Mouse (Mus musculus) kidney, adult 2 months (tissue): Measurements from ENCODE around the gene Gm13285. TPM values are rescaled to one million over a fixed set of nuclear protein-coding genes. Genes with fewer than 3 reads are reported as not detected.
A peak's percentile ranks its signal among the peaks of the same experiment; 100 is the strongest.
"Not testable (repeated sequence)": the region's sequence is repeated elsewhere in the genome, so short reads cannot be mapped to it uniquely, and the experiment has no call there.

Experiments
- DNase-seq: peaks from one replicate; pipeline ENCODE4 v3.0.0; 2021
- H3K27ac ChIP-seq: fragments of 200-500 bp; 2 replicates; pipeline ENCODE4 v1.5.1; 2012; ENCODE audit warnings: low read depth, low read length, control low read depth, inconsistent platforms; ENCODE audit not compliant: insufficient read depth
- H3K27me3 ChIP-seq: fragments of 200-500 bp; replicated peaks from 2 replicates; pipeline ENCODE4 v1.6.1; 2012; ENCODE audit warnings: mild to moderate bottlenecking, moderate library complexity, low read length, inconsistent platforms; ENCODE audit not compliant: control insufficient read depth, insufficient read depth
- H3K36me3 ChIP-seq: fragments of 200-500 bp; 2 replicates; pipeline ENCODE4 v1.6.1; 2012; ENCODE audit warnings: mild to moderate bottlenecking, moderate library complexity, low read length, inconsistent platforms; ENCODE audit not compliant: control insufficient read depth, insufficient read depth
- H3K4me1 ChIP-seq: fragments of 200-500 bp; 2 replicates; pipeline ENCODE4 v1.6.1; 2011; ENCODE audit warnings: low read length; ENCODE audit not compliant: control insufficient read depth, insufficient read depth
- H3K4me3 ChIP-seq: fragments of 200-500 bp; 2 replicates; pipeline ENCODE4 v1.5.1; 2011; ENCODE audit warnings: mild to moderate bottlenecking, low read depth, low read length, control low read depth; ENCODE audit not compliant: insufficient read depth
- CTCF ChIP-seq: fragments of 200-500 bp; conservative IDR thresholded peaks from 2 replicates; pipeline ENCODE4 v1.5.1; 2011; ENCODE audit warnings: low read depth, mild to moderate bottlenecking, control low read depth, low read length, moderate library complexity, mixed read lengths; ENCODE audit not compliant: insufficient read depth, insufficient read length
- POLR2A ChIP-seq: fragments of 200-500 bp; IDR thresholded peaks from one replicate; pipeline ENCODE4 v1.6.1; 2011; ENCODE audit warnings: low read depth, low read length, control low read depth
- WGBS: fragments of 180-500 bp; shearing (Covaris S2); methylation state at CpG from one replicate; pipeline ENCODE4 v1.1.7; 2018; 5-methylcytosine and 5-hydroxymethylcytosine counted together
- polyA plus RNA-seq: library from polyadenylated mRNA; depleted of rRNA; stranded (reverse); fragments of >200 nt; gene quantifications from 2 replicates; pipeline ENCODE4 v1.2.3, GENCODE M21; 2012

The Gm13285 gene
- polyA plus RNA-seq, 1 experiment, result not detected

DNA sequence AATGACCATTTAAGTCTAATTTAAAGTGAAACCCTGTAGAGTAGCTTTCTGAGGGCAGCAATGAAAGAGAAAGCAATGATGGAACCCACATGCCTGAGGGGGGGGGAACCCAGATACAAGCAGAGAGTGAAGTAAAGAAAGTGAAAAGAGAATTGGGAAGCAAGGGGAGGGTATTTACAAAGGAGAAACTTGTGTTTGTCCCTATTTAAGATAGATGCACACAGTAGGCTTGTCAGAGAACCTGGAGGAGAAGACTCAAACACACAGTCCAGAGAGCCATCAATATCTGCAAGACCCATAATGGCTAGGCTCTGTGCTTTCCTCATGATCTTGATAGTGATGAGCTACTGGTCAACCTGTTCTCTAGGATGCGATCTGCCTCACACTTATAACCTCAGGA, 20.2 kb downstream of the Gm13285 start, which contains the start of gene Ifna11:
Gene Ifna11, plus strand, starts transcription at position 301 of the 400 bp plus-strand sequence.
- no peak for DNase-seq
- Histone ChIP-seq H3K36me3 (no peaks in the 10 kb centered on the region), H3K4me3 (no peak within 1 kb of the TSS), H3K4me1 (no peaks in the 10 kb centered on the region), H3K27ac (no peak within 1 kb of the TSS), H3K27me3 (no peaks in the 10 kb centered on the region)
- TF ChIP-seq CTCF (no peak), POLR2A (no peak)
- 76% methylated on average over 1 of the region's 1 CpGs for WGBS

DNA sequence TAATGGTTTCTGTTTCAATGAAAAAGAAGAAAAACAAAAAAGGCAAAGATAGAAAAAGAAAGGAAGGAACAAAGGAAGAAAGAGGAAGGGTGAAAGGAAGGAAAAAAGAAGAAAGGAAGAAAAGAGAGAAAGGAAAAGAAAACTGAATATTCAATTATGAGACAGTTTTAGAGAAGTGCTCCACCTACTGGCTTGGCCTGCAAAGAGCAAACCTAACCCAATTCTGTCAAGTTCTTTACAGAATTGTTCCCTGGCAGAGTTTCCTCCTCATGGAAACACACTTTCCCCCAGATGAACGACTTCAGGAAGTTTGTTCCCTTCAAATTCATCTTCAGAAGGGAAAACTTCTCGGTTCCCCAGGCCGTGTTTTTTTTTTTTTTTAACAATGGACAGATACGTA, 23.5 kb downstream of the Gm13285 start:
- no peak overlapping the region for H3K4me3 ChIP-seq
- no peak overlapping the region for H3K27ac ChIP-seq
- no peaks in the 10 kb centered on the region for H3K36me3 ChIP-seq
- 26% methylated on average over 4 of the region's 4 CpGs for WGBS
- TF ChIP-seq CTCF, result no peak
- no peak for TF ChIP-seq POLR2A
- no peaks in the 10 kb centered on the region for H3K27me3 ChIP-seq
- DNase-seq, result peak; percentile 9
- H3K4me1 ChIP-seq, result no peaks in the 10 kb centered on the region

DNA sequence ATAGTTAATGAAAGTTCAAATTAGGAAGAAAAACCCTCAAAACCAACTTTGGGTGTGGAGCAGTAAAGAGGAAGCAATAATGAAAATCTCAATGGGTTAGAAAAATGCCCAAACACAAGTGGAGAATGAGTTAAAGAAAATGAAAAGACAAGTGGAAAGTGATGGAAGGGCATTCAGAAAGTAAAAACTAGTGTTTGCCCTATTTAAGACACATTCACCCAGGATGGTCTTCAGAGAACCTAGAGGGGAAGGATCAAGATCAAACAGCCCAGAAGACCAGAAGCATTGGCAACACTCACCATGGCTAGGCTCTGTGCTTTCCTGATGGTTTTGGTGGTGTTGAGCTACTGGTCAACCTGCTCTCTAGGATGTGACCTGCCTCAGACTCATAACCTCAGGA, 27.7 kb downstream of the Gm13285 start, which contains the start of gene Ifna6:
Gene Ifna6, plus strand, starts transcription at position 301 of the 400 bp plus-strand sequence.
- DNase-seq, H3K27me3 ChIP-seq, H3K4me1 ChIP-seq, H3K4me3 ChIP-seq, H3K27ac ChIP-seq, H3K36me3 ChIP-seq: not testable (repeated sequence)

DNA sequence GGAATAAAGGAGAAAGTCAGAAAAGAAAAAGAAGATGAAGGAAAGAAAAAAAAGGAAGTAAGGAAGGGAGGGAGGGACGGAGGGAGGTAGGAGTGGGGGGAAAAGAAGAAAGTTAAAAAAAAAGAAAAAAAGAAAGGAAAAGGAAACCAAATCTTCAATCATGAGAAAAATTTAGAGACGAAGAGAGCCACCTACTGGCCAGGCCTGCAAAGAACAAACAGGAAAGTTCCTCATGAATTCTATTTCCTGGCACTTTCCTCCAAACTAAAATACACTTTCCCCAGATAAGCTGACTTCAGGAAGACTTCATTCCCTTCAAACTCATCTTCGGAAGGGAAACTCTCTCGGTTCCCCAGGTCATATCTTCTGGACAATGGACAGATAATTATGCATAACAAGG, 31.1 kb downstream of the Gm13285 start:
- Histone ChIP-seq H3K36me3 (no peaks in the 10 kb centered on the region), H3K27ac (no peak overlapping the region), H3K27me3 (no peaks in the 10 kb centered on the region), H3K4me1 (no peaks in the 10 kb centered on the region), H3K4me3 (no peak overlapping the region)
- TF ChIP-seq POLR2A (no peak), CTCF (0 out of 2 replicates have a peak, but pooled peaks have one; percentile 7)
- peak; percentile 27 for DNase-seq
- WGBS, result 16% methylated on average over 4 of the region's 4 CpGs

DNA sequence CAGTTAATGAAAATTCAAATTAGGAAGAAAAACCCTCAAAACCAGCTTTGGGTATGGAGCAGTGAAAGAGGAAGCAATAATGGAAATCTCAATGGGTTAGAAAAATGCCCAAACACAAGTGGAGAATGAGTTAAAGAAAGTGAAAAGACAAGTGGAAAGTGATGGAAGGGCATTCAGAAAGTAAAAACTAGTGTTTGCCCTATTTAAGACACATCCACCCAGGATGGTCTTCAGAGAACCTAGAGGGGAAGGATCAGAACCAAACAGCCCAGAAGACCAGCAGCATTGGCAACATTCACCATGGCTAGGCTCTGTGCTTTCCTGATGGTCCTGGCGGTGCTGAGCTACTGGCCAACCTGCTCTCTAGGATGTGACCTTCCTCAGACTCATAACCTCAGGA, 35.8 kb downstream of the Gm13285 start, which contains the start of gene Ifna5:
Gene Ifna5, plus strand, starts transcription at position 301 of the 400 bp plus-strand sequence.
- not testable (repeated sequence) for DNase-seq, H3K4me3 ChIP-seq, H3K27ac ChIP-seq, H3K27me3 ChIP-seq, H3K4me1 ChIP-seq, H3K36me3 ChIP-seq
- WGBS, result 83% methylated on average over 1 of the region's 1 CpGs

DNA sequence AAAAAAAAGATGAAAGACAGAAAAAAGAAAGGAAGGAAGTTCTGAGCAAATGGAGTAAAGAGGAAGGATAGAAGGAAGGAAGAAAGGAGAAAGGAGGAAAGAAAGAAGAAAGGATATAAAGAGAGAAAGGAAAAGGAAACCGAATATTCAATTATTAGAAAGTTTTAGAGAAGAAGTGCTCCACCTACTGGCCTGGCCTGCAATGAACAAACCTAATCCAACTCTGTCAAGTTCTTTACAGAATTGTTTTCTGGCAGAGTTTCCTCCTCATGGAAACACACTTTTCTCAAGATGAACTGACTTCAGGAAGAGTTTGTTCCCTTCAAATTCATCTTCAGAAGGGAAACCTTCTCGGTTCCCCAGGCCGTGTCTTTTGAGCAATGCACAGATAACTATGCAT, 39.4 kb downstream of the Gm13285 start:
- Histone ChIP-seq H3K36me3 (no peaks in the 10 kb centered on the region), H3K27ac (no peak overlapping the region), H3K4me1 (no peaks in the 10 kb centered on the region), H3K27me3 (no peaks in the 10 kb centered on the region), H3K4me3 (no peak overlapping the region)
- TF ChIP-seq POLR2A (no peak), CTCF (no peak)
- WGBS, result 32% methylated on average over 3 of the region's 3 CpGs
- peak; percentile 5 for DNase-seq

DNA sequence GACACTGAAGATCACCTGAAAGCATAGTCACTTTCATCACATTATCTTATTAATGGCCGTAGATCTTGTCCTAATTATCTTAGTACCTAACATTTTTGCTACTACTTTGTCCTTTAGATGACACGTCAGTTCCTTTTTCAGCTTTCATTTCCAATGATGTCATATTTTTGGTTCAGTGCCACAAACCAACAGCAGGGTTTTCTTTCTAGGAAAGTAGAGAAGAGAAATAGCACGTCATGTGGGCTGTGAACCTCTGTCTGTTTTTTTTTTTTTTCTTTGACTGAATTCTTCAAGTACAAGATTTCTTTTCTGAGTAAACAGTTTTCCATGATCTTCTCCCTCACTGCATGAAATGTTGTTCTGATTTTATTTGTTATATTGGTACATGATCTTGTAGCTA, 40.6 kb downstream of the Gm13285 start:
- DNase-seq, result no peak
- TF ChIP-seq CTCF (no peak), POLR2A (no peak)
- H3K4me1 ChIP-seq, result no peaks in the 10 kb centered on the region
- no peaks in the 10 kb centered on the region for H3K36me3 ChIP-seq
- H3K27ac ChIP-seq, result no peak overlapping the region
- H3K27me3 ChIP-seq, result no peaks in the 10 kb centered on the region
- H3K4me3 ChIP-seq, result no peak overlapping the region
- WGBS, result 62% methylated on average over 3 of the region's 3 CpGs

DNA sequence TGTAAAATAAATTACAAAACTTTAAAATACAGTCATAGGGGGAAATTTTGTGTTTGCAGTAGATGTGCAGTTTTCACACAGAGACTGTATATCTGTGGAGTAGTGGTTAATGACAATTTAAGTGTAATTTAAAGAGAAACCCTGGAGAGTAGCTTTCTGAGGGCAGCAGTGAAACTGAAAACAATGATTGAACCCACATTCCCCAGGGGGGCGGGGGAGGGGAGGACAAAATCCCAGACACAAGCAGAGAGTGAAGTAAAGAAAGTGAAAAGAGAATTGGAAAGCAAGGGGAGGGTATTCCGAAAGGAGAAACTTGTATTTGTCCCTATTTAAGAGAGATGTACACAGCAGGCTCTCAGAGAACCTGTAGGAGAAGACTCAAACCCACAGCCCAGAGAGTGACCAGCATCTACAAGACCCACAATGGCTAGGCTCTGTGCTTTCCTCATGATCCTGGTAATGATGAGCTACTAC, 42.0 kb downstream of the Gm13285 start, which contains the start of gene Ifna4:
Gene Ifna4, plus strand, starts transcription at position 424 of the 474 bp plus-strand sequence.
- H3K4me1 ChIP-seq, result no peaks in the 10 kb centered on the region
- no peak within 1 kb of the TSS for H3K4me3 ChIP-seq
- WGBS, result 62% methylated on average over 2 of the region's 2 CpGs
- no peak within 1 kb of the TSS for H3K27ac ChIP-seq
- TF ChIP-seq CTCF (no peak), POLR2A (no peak)
- no peaks in the 10 kb centered on the region for H3K36me3 ChIP-seq
- no peaks in the 10 kb centered on the region for H3K27me3 ChIP-seq
- DNase-seq, result no peak
